Mouse (Mus musculus): ENCODE measurements around the gene 1700010B08Rik. TPM values are rescaled to one million over a fixed set of nuclear protein-coding genes. Genes with fewer than 3 reads are reported as not detected.

1700010B08Rik gene
- polyA plus RNA-seq (2012; rRNA removed): not detected in 2 replicates

GRCm38 (mm10) chr2:173719115-173719514 is at the start of gene 1700010B08Rik:
TSS of gene 1700010B08Rik (plus strand) at chr2:173719415.

DNA sequence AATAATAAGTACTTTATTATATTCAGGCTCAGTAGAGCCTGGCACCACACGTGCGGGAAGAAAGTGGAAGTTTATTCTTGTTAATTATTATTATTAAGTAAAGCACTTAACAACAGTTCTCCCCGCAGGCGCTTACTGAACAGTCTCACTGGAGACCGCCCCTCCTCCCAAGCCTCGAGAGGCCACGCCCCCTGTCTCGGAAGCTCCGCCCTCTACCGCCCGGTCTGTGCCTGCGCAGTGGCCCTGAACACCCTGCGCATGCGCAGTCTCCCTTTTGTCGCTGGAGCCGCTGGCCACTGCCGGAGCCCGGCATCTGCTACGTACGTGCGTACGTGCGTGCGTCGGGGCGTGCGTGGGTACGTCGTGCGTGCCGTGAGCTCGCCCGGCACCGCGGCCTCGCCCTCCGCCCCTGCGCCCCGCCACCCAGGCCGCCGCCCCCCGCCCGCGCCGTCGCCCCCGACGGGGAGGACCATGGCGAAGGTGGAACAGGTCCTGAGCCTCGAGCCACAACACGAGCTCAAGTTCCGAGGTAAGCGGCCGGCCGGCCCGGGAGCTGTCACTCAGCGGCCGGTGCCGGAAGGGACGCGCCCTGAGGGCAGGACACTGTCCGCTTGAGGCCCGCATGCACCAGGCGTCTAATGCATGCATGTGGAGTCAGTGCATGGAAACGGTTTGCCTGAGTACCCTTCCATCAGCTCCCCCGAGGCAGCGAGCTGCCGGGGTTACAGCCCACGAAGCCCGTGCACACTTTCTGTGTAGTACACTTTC is 18.2 kb downstream of the 1700010B08Rik start, which contains the start of gene Vapb:
Gene Vapb (plus strand): TSS at position 290 of the 768 bp plus-strand sequence.

Other genes starting within 250 kb of the 1700010B08Rik start
- gene 1700021F07Rik, start 196.8 kb upstream of the 1700010B08Rik start, polyA plus RNA-seq (2012; rRNA removed): 0.26 TPM in 1 of 2 replicates, not detected in the other
- gene Ankrd60, start 141.1 kb upstream of the 1700010B08Rik start, polyA plus RNA-seq (2012; rRNA removed): not detected in 2 replicates
- 33.4 and 61.3 TPM in 2 replicates for gene Rab22a, start 59.7 kb upstream of the 1700010B08Rik start, polyA plus RNA-seq (2012; rRNA removed)
- 13.4 and 14.4 TPM in 2 replicates for gene Vapb, start 18.1 kb downstream of the 1700010B08Rik start, polyA plus RNA-seq (2012; rRNA removed)

Measured in ovary, adult 2 months (tissue).